Comparison of ENCODE assay signal across 15 mouse cellular contexts in the genomic region with DNA sequence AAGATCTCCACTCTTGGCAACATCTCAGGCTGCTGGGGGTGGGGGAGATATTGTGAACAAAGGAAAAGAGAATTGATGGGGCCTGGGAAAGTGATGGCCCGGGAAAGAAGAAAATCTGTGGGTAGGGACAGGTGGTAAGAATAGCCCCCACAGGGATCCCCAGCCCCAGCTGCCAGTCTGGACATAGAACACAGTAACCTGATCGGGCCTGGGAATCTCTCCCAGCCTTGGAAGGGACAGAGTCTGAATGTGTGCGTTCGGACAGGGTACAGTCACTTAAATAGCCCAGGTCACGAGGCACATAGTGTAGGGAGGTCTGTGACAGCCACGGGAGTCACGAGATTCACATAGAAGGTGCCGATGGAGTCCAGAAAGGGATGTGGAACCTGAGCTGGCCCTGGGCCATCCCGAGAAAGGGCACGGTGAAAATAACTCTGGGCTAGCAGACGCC. TPM values are rescaled to one million over a fixed set of nuclear protein-coding genes. Genes with fewer than 3 reads are reported as not detected.
DNase-seq lines count a peak whose midpoint lies in the region; ATAC-seq and TF ChIP-seq lines count a peak whose summit lies in the region.
"Had no signal": no experiment of that assay in that cellular context is flagged by ENCODE, and none has a peak within 500 bp of the region (broad histone marks: within the 10 kb centered on the region; RNA-seq: fewer than 3 reads in every experiment).

No protein-coding gene starts in this region.

- intact Hi-C loops in gastrocnemius, adult 2 months (cut with DNase I), result loop anchor here (1.0 kb wide), 1 partner anchor 22 kb away; no protein-coding TSS in a partner anchor

- ATAC-seq in heart, embryonic 12.5 days (ENCODE audit: insufficient number of reproducible peaks, low FRiP score), result no peak
- no peak for ATAC-seq in activated CD4-positive, CD25-positive, alpha-beta regulatory T cell, adult 4 months
- no peak for ATAC-seq in forebrain, embryonic 12.5 days (ENCODE audit: low FRiP score)
- ATAC-seq: forebrain, embryonic 14.5 days; intestine, embryonic 16.5 days had no signal

- peak; percentile 56 to 60 for DNase-seq in heart, adult 18-20 months
- DNase-seq in cerebellum, adult 9-10 months, result peak; percentile 12
- DNase-seq in gastrocnemius, adult 2 months, result peak; percentile 88
- DNase-seq in heart, postnatal 4 days, result peak; percentile 20
- no peak for DNase-seq in layer of hippocampus, postnatal 36 days
- DNase-seq: adrenal gland, adult 8-10 months; lung, adult 2 months had no signal

- no peak for TF ChIP-seq CTCF in gastrocnemius, adult 2 months (IDR thresholded peaks at IDR 0.05)

- H3K4me1 ChIP-seq in heart, embryonic 12.5 days (replicated peaks), result no peaks in the 10 kb centered on the region
- H3K4me1 ChIP-seq in forebrain, embryonic 12.5 days, result no peaks in the 10 kb centered on the region
- H3K4me1 ChIP-seq: hindbrain, embryonic 12.5 days; limb, embryonic 12.5 days; neural tube, embryonic 15.5 days had no signal

- H3K9me3 ChIP-seq in heart, embryonic 12.5 days (replicated peaks), result no peaks in the 10 kb centered on the region
- H3K9me3 ChIP-seq in forebrain, embryonic 12.5 days, result no peaks in the 10 kb centered on the region
- H3K9me3 ChIP-seq: hindbrain, embryonic 12.5 days; limb, embryonic 12.5 days; neural tube, embryonic 15.5 days had no signal

- no peak overlapping the region for H3K4me3 ChIP-seq in heart, embryonic 12.5 days
- peak overlapping the region; percentile 37; the same call in 1 of the 2 replicates for H3K4me3 ChIP-seq in gastrocnemius, adult 2 months
- H3K4me3 ChIP-seq in forebrain, embryonic 12.5 days (replicated peaks), result no peak overlapping the region
- H3K4me3 ChIP-seq: hindbrain, embryonic 12.5 days; limb, embryonic 12.5 days; neural tube, embryonic 15.5 days had no signal

- no peaks in the 10 kb centered on the region for H3K36me3 ChIP-seq in heart, embryonic 12.5 days
- H3K36me3 ChIP-seq in forebrain, embryonic 12.5 days (replicated peaks), result no peaks in the 10 kb centered on the region
- H3K36me3 ChIP-seq: hindbrain, embryonic 12.5 days; limb, embryonic 12.5 days; neural tube, embryonic 15.5 days had no signal

- H3K9ac ChIP-seq in heart, embryonic 12.5 days, result no peak overlapping the region
- no peak overlapping the region for H3K9ac ChIP-seq in forebrain, embryonic 12.5 days
- H3K9ac ChIP-seq: hindbrain, embryonic 12.5 days; limb, embryonic 12.5 days; neural tube, embryonic 15.5 days had no signal

- H3K4me2 ChIP-seq in heart, embryonic 12.5 days, result no peak overlapping the region
- H3K4me2 ChIP-seq in forebrain, embryonic 12.5 days, result no peak overlapping the region
- H3K4me2 ChIP-seq: hindbrain, embryonic 12.5 days; limb, embryonic 12.5 days; neural tube, embryonic 15.5 days had no signal

- no peaks in the 10 kb centered on the region for H3K27me3 ChIP-seq in heart, embryonic 12.5 days (replicated peaks)
- 0 out of 2 replicates have a peak, but pooled peaks cover 2% of the 10 kb centered on the region for H3K27me3 ChIP-seq in forebrain, embryonic 12.5 days
- H3K27me3 ChIP-seq: hindbrain, embryonic 12.5 days; neural tube, embryonic 15.5 days had no signal

- no peak overlapping the region for H3K27ac ChIP-seq in heart, embryonic 12.5 days (ENCODE audit: poor library complexity, severe bottlenecking)
- peak overlapping the region; percentile 92 for H3K27ac ChIP-seq in gastrocnemius, adult 2 months
- H3K27ac ChIP-seq in forebrain, embryonic 12.5 days, result no peak overlapping the region
- H3K27ac ChIP-seq: hindbrain, embryonic 12.5 days; limb, embryonic 12.5 days; neural tube, embryonic 15.5 days had no signal

- WGBS in heart, embryonic 12.5 days, result 78% methylated on average over 11 of the region's 11 CpGs
- 88% methylated on average over 11 of the region's 11 CpGs for WGBS in forebrain, embryonic 12.5 days

RNA-seq across cellular contexts. Expression of a gene that starts 21.3 kb away (rescaled TPM):
- total RNA-seq in heart, adult 18-20 months (2021), result under 1 TPM; 0.28 to 0.72 TPM
- 0.09 and 0.10 TPM in 2 replicates for polyA plus RNA-seq in heart, embryonic 12.5 days (2016; fragmentation: Nextera tagmentation; extraction: Ambion mirVana)
- total RNA-seq in gastrocnemius, adult 2 months (2021), result 10 to 100 TPM; 50.9 to 64.4 TPM
- total RNA-seq in heart, postnatal 4 days (2021), result under 1 TPM; 0.19 to 0.65 TPM
- under 1 TPM in 1 of 2 experiments, not detected in 1; 0.09 TPM for polyA plus RNA-seq in activated CD4-positive, CD25-positive, alpha-beta regulatory T cell, adult 4 months (2017; shearing (Covaris generic))
- total RNA-seq in layer of hippocampus, postnatal 36 days (2021), result 10 to 100 TPM; 65.0 to 69.8 TPM
- 0.28 and 0.35 TPM in 2 replicates for polyA plus RNA-seq in forebrain, embryonic 12.5 days (2016; fragmentation: Nextera tagmentation; extraction: Ambion mirVana)

Comparison
In these comparisons a context has a peak if more than half of its experiments do, and no peak if none do; other contexts are left out.
1. DNase-seq: peak in heart, adult 18-20 months (2 of 2), cerebellum, adult 9-10 months (single experiment), gastrocnemius, adult 2 months (single experiment) and heart, postnatal 4 days (single experiment); none in layer of hippocampus, postnatal 36 days (0 of 2).
2. RNA of a gene that starts 21.3 kb away (total RNA-seq): 65.0 to 69.8 TPM in layer of hippocampus, postnatal 36 days and 50.9 to 64.4 TPM in gastrocnemius, adult 2 months; 0.28 to 0.72 TPM in heart, adult 18-20 months and 0.19 to 0.65 TPM in heart, postnatal 4 days; every median in the first group is over 10 times any median in the second.